Mouse (Mus musculus) G1E (cell line): ENCODE results near the gene Gm42906.

Source experiments
- CTCF ChIP-seq: IDR thresholded peaks from 2 replicates; pipeline ENCODE4 v1.5.1; 2012; ENCODE audit warnings: low read depth, low read length, inconsistent platforms, mixed read lengths
- TAL1 ChIP-seq: conservative IDR thresholded peaks from 2 replicates; pipeline ENCODE4 v1.6.1; 2012; ENCODE audit warnings: low read depth, low read length, inconsistent platforms, mixed read lengths

- TF ChIP-seq CTCF = no peak
- TF ChIP-seq TAL1 = no peak
Observed at GRCm38 (mm10) chr5:151405314-151405903, 22.6 kb downstream of the Gm42906 start.
